Mouse (Mus musculus): ENCODE data around the gene Zfp385a.

Gene Zfp385a

GRCm38 (mm10) chr15:103339961-103340337, at the start of gene Zfp385a:
Gene Zfp385a (minus strand): TSS chr15:103340093.
- peak; percentile 64 to 65 for DNase-seq (ENCODE audit: low spot score in 2 of 2)

- no peak for DNase-seq (ENCODE audit: low spot score in 2 of 2)
Measured at GRCm38 (mm10) chr15:103388556-103389145, 48.8 kb upstream of the Zfp385a start.

GRCm38 (mm10) chr15:103383771-103384488, 44.0 kb upstream of the Zfp385a start:
- no peak for DNase-seq (ENCODE audit: low spot score in 2 of 2)

- peak in 1 of 2 experiments; percentile 10 for DNase-seq (ENCODE audit: low spot score in 2 of 2)
Measured at GRCm38 (mm10) chr15:103382795-103383406, 43.0 kb upstream of the Zfp385a start.

- DNase-seq (ENCODE audit: low spot score in 2 of 2) = no peak
Measured at GRCm38 (mm10) chr15:103382075-103382474, 42.2 kb upstream of the Zfp385a start.

GRCm38 (mm10) chr15:103378665-103379356, 38.9 kb upstream of the Zfp385a start:
- no peak for DNase-seq (ENCODE audit: low spot score in 2 of 2)

GRCm38 (mm10) chr15:103377752-103378664, 38.1 kb upstream of the Zfp385a start:
- no peak for DNase-seq (ENCODE audit: low spot score in 2 of 2)

- no peak for DNase-seq (ENCODE audit: low spot score in 2 of 2)
Measured at GRCm38 (mm10) chr15:103376837-103377269, 37.0 kb upstream of the Zfp385a start.

- DNase-seq (ENCODE audit: low spot score in 2 of 2) = no peak
Measured at GRCm38 (mm10) chr15:103375112-103375800, 35.4 kb upstream of the Zfp385a start.

GRCm38 (mm10) chr15:103372461-103372860, 32.6 kb upstream of the Zfp385a start:
- DNase-seq (ENCODE audit: low spot score in 2 of 2) = no peak

GRCm38 (mm10) chr15:103371741-103372140, 31.8 kb upstream of the Zfp385a start:
- no peak for DNase-seq (ENCODE audit: low spot score in 2 of 2)

- DNase-seq (ENCODE audit: low spot score in 2 of 2) = no peak
Measured at GRCm38 (mm10) chr15:103371208-103371607, 31.3 kb upstream of the Zfp385a start.

- no peak for DNase-seq (ENCODE audit: low spot score in 2 of 2)
Measured at GRCm38 (mm10) chr15:103370462-103370861, 30.6 kb upstream of the Zfp385a start.

- no peak for DNase-seq (ENCODE audit: low spot score in 2 of 2)
Measured at GRCm38 (mm10) chr15:103369123-103369522, 29.2 kb upstream of the Zfp385a start.

- DNase-seq (ENCODE audit: low spot score in 2 of 2) = no peak
Measured at GRCm38 (mm10) chr15:103368179-103368940, 28.5 kb upstream of the Zfp385a start.

GRCm38 (mm10) chr15:103366376-103367149, 26.7 kb upstream of the Zfp385a start, which contains the start of gene Itga5:
Gene Itga5 (minus strand): TSS chr15:103366763.
- peak; percentile 19 for DNase-seq (ENCODE audit: low spot score in 2 of 2)

GRCm38 (mm10) chr15:103365471-103366375, 25.8 kb upstream of the Zfp385a start:
- DNase-seq (ENCODE audit: low spot score in 2 of 2) = peak in 1 of 2 experiments; percentile 32

- no peak for DNase-seq (ENCODE audit: low spot score in 2 of 2)
Measured at GRCm38 (mm10) chr15:103364761-103365160, 24.9 kb upstream of the Zfp385a start.
